Mouse (Mus musculus): Measurements from ENCODE around the gene Atp5s. TPM values are rescaled to one million over a fixed set of nuclear protein-coding genes. Genes with fewer than 3 reads are reported as not detected.

Atp5s gene
- polyA plus RNA-seq, 1 experiment from 2014 or later = 27.9 TPM

DNA sequence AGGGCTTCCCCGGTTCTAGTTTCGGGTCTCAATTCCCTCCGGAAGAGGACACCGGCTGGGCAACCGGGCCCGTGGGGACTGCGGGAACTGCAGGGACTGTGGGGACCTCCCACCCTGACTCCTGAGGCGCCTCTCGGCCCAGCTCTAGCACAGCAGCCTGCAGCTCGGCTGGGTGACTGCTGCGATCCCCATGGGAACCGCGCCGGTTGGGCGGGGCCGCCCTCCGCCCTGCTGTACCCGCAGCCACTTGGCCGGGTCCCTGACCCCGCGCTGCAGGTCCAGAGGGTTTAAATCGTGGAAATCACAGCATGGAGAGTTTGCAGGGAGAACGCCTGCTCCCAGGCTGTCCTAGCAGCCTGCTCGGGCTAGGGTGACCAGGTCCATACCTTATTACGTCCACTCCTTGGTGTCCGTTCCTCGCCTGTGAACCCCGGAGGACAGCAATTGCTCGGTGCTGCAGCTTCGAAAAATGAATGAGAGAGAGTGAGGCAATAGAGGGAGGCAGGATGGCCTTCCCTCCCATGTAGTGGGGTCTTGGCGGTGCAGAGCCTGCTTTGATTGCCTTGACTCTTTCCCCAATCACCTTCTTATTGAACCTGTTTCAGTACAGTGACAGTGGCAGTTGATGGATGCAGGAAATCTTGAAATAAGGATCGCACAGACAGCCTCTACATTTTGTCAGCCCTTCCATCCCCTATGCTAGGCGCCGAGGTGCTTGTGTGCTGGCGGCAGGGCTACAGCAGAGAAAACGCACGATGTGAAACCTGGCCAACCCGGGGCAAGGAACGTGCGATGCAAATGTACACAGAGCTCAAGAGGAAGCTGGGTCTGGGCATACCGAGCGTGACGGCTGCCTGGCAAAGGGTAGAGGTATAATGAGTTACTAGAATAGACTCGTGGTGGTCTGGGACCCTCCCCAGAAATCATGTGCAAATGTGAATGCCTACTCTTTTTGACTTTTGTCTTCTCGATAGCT, 66.1 kb downstream of the Atp5s start, which contains the start of gene Cdkl1:
Cdkl1 (minus strand) TSS at position 738 of the 976 bp plus-strand sequence.
- Histone ChIP-seq H3K36me3 (no peaks in the 10 kb centered on the region), H3K27me3 (ENCODE audit: low read depth, poor library complexity, severe bottlenecking) (peaks cover 36% of the 10 kb centered on the region), H3K27ac (peak within 1 kb of the TSS; percentile 20; the same call in 1 of the 2 replicates), H3K4me1 (peaks cover 16% of the 10 kb centered on the region), H3K9me3 (replicated peaks) (no peaks in the 10 kb centered on the region), H3K4me3 (peak within 1 kb of the TSS; percentile 55)
- peak; percentile 69 for DNase-seq (ENCODE audit: low spot score)
- WGBS = 3% methylated on average over 45 of the region's 45 CpGs

MicroRNAs encoded within 50 kb of the gene (microRNA counts, 519-probe panel; counts per million panel counts)
- 684 counts per million, percentile 72 among the panel's probes with 10 or more counts for microRNA mmu-miR-681

Small RNA genes within 50 kb of the gene (microRNA-seq; reads per million reads assigned to microRNA genes)
- gene Mir681 = not detected

Other genes with a start within 250 kb of the Atp5s start
- 37.0 and 40.3 TPM in 2 replicates for gene Vcpkmt, start 141.9 kb upstream of the Atp5s start, polyA plus RNA-seq (2016; fragmentation: Nextera tagmentation; extraction: Ambion mirVana)
- 8.3 and 10.0 TPM in 2 replicates for gene Sos2, start 43.1 kb upstream of the Atp5s start, polyA plus RNA-seq (2016; fragmentation: Nextera tagmentation; extraction: Ambion mirVana)
- 21.3 and 22.7 TPM in 2 replicates for gene L2hgdh, start 77 bp upstream of the Atp5s start, polyA plus RNA-seq (2016; fragmentation: Nextera tagmentation; extraction: Ambion mirVana)
- 1.0 and 1.2 TPM in 2 replicates for gene Cdkl1, start 66.3 kb downstream of the Atp5s start, polyA plus RNA-seq (2016; fragmentation: Nextera tagmentation; extraction: Ambion mirVana)
- 1.8 and 4.7 TPM in 2 replicates for gene Atl1, start 167.7 kb downstream of the Atp5s start, polyA plus RNA-seq (2016; fragmentation: Nextera tagmentation; extraction: Ambion mirVana)
- 28.1 and 33.9 TPM in 2 replicates for gene Map4k5, start 168.2 kb downstream of the Atp5s start, polyA plus RNA-seq (2016; fragmentation: Nextera tagmentation; extraction: Ambion mirVana)